Mouse (Mus musculus) forebrain, embryonic 13.5 days (tissue): Measurements from ENCODE around the gene Hmg20b. TPM values are rescaled to one million over a fixed set of nuclear protein-coding genes. Genes with fewer than 3 reads are reported as not detected.

Experiments
- ATAC-seq: fragments of 200-750 bp; cut with Nextera tagmentation; 2 replicates; pipeline ENCODE4 v1.8.0; 2017
- H3K27ac ChIP-seq: fragments of 300-500 bp; sonication (generic); 2 replicates; pipeline ENCODE4 v1.5.1; 2015; ENCODE audit warnings: inconsistent platforms, mild to moderate bottlenecking, moderate library complexity
- H3K27me3 ChIP-seq: fragments of 300-500 bp; sonication (generic); 2 replicates; pipeline ENCODE4 v1.6.1; 2015; ENCODE audit warnings: mild to moderate bottlenecking, inconsistent platforms
- H3K36me3 ChIP-seq: fragments of 300-500 bp; sonication (generic); 2 replicates; pipeline ENCODE4 v1.6.1; 2015; ENCODE audit warnings: mild to moderate bottlenecking, inconsistent platforms; ENCODE audit not compliant: poor library complexity, severe bottlenecking
- H3K4me1 ChIP-seq: fragments of 300-500 bp; sonication (generic); 2 replicates; pipeline ENCODE4 v1.6.1; 2015; ENCODE audit warnings: inconsistent platforms
- H3K4me2 ChIP-seq: fragments of 300-500 bp; sonication (generic); 2 replicates; pipeline ENCODE4 v1.6.1; 2015; ENCODE audit warnings: inconsistent platforms, mild to moderate bottlenecking, moderate library complexity
- H3K4me3 ChIP-seq: fragments of 300-500 bp; sonication (generic); 2 replicates; pipeline ENCODE4 v1.5.1; 2015; ENCODE audit warnings: mild to moderate bottlenecking, inconsistent platforms
- H3K9ac ChIP-seq: fragments of 300-500 bp; sonication (generic); 2 replicates; pipeline ENCODE4 v1.6.1; 2015; ENCODE audit warnings: mild to moderate bottlenecking, inconsistent platforms
- H3K9me3 ChIP-seq: fragments of 300-500 bp; sonication (generic); replicated peaks from 2 replicates; pipeline ENCODE4 v1.6.1; 2016; ENCODE audit warnings: inconsistent platforms
- WGBS: fragments of 180-500 bp; shearing (Covaris S2); methylation state at CpG from one replicate; pipeline ENCODE4 v1.1.7; 2015; 5-methylcytosine and 5-hydroxymethylcytosine counted together
- polyA plus RNA-seq: library from polyadenylated mRNA; unstranded; fragments of >200 nt; fragmentation: Nextera tagmentation; extraction: Ambion mirVana; gene quantifications from 2 replicates; pipeline ENCODE4 v1.2.1, GENCODE M21; 2015

Hmg20b gene
- polyA plus RNA-seq, 1 experiment from 2014 or later, result 60.6 TPM

- 76% methylated on average over 8 of the region's 8 CpGs for WGBS
- Histone ChIP-seq H3K27me3 (peaks cover 31% of the 10 kb centered on the region), H3K4me1 (peaks cover 50% of the 10 kb centered on the region), H3K9ac (peak overlapping the region; percentile 26; the same call in 1 of the 2 replicates), H3K4me3 (no peak overlapping the region), H3K27ac (no peak overlapping the region), H3K9me3 (no peaks in the 10 kb centered on the region), H3K36me3 (peaks cover 4% of the 10 kb centered on the region; the same call in 1 of the 2 replicates), H3K4me2 (no peak overlapping the region)
- ATAC-seq, result no peak
These were observed 10.4 kb upstream of the Hmg20b start for GRCm38 (mm10) chr10:81360721-81361120.

DNA sequence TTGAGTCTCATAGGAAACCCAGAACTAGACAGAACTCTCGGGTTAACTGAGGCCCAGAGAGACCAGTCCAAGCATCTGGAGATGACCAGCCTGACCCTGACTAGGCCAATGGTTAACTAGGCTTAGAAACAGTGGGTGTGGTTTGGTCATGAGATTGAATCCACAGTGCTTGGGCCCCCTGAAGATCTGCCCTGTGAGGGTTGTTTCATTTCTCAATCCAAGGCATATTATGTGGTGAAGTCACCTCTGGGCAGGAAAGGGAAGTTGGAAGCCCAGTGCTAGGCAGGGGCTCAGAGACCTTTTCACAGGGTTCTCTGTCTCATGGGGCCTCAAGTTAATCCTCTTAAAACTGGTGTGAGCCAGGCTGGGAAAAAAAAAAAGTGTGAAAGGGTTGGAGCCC is 8.6 kb upstream of the Hmg20b start:
- Histone ChIP-seq H3K9ac (0 out of 2 replicates have a peak overlapping the region, but pooled peaks have one; percentile 4), H3K36me3 (peaks cover 4% of the 10 kb centered on the region; the same call in 1 of the 2 replicates), H3K27me3 (peaks cover 12% of the 10 kb centered on the region), H3K4me2 (peak overlapping the region; percentile 98), H3K27ac (no peak overlapping the region), H3K4me1 (peaks cover 31% of the 10 kb centered on the region), H3K9me3 (no peaks in the 10 kb centered on the region), H3K4me3 (no peak overlapping the region)
- 58% methylated on average over 1 of the region's 1 CpGs for WGBS
- ATAC-seq, result no peak

DNA sequence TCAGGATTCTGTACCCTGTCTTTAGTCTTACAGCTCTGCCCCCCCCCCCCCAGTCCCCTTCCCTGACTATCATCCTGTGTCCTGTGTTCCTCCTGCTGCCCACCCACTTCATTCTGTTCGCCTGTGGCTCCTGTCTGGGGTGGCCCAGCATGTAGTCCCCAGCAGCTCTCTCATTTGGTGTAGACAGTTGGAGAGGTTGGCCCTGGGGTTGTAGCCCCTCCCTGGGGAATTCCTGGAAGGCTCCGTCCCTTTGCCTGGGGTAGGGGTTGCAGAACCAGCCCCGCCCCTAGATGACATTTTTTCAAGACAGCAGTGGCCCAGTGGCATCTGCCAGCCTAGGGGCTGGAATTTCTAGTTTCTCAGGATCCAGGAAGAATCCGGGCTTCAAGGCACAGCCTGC is 7.9 kb upstream of the Hmg20b start:
- peak overlapping the region; percentile 75 for H3K4me3 ChIP-seq
- peak overlapping the region; percentile 84 for H3K9ac ChIP-seq
- no peak overlapping the region for H3K27ac ChIP-seq
- 39% methylated on average over 4 of the region's 4 CpGs for WGBS
- peaks cover 25% of the 10 kb centered on the region for H3K4me1 ChIP-seq
- ATAC-seq, result no peak
- peaks cover 6% of the 10 kb centered on the region for H3K27me3 ChIP-seq
- H3K9me3 ChIP-seq, result no peaks in the 10 kb centered on the region
- H3K4me2 ChIP-seq, result peak overlapping the region; percentile 98
- H3K36me3 ChIP-seq, result peaks cover 4% of the 10 kb centered on the region; the same call in 1 of the 2 replicates

GRCm38 (mm10) chr10:81356991-81357844 is 6.9 kb upstream of the Hmg20b start, which contains the start of gene Mfsd12:
TSS of gene Mfsd12 (plus strand) at chr10:81357491.
- H3K27me3 ChIP-seq, result no peaks in the 10 kb centered on the region
- H3K4me1 ChIP-seq, result peaks cover 23% of the 10 kb centered on the region
- ATAC-seq, result peak; percentile 94
- no peaks in the 10 kb centered on the region for H3K9me3 ChIP-seq
- peak within 1 kb of the TSS; percentile 75 for H3K4me3 ChIP-seq
- WGBS, result 3% methylated on average over 59 of the region's 79 CpGs
- H3K36me3 ChIP-seq, result peaks cover 4% of the 10 kb centered on the region; the same call in 1 of the 2 replicates
- peak within 1 kb of the TSS; percentile 98 for H3K4me2 ChIP-seq
- H3K27ac ChIP-seq, result no peak within 1 kb of the TSS
- H3K9ac ChIP-seq, result peak within 1 kb of the TSS; percentile 84

GRCm38 (mm10) chr10:81356352-81356990 is 6.2 kb upstream of the Hmg20b start:
- H3K4me1 ChIP-seq, result peaks cover 23% of the 10 kb centered on the region
- H3K36me3 ChIP-seq, result peaks cover 4% of the 10 kb centered on the region; the same call in 1 of the 2 replicates
- H3K4me3 ChIP-seq, result no peak overlapping the region
- WGBS, result 53% methylated on average over 12 of the region's 12 CpGs
- H3K9ac ChIP-seq, result no peak overlapping the region
- ATAC-seq, result no peak
- no peaks in the 10 kb centered on the region for H3K9me3 ChIP-seq
- no peak overlapping the region for H3K27ac ChIP-seq
- H3K4me2 ChIP-seq, result peak overlapping the region; percentile 98
- H3K27me3 ChIP-seq, result no peaks in the 10 kb centered on the region

- Histone ChIP-seq H3K27ac (no peak overlapping the region), H3K9me3 (no peaks in the 10 kb centered on the region), H3K9ac (no peak overlapping the region), H3K4me3 (no peak overlapping the region), H3K4me1 (peaks cover 26% of the 10 kb centered on the region), H3K36me3 (0 out of 2 replicates have a peak, but pooled peaks cover 4% of the 10 kb centered on the region), H3K27me3 (no peaks in the 10 kb centered on the region), H3K4me2 (no peak overlapping the region)
- WGBS, result 88% methylated on average over 4 of the region's 4 CpGs
- ATAC-seq, result no peak
These were observed 5.3 kb upstream of the Hmg20b start for GRCm38 (mm10) chr10:81355533-81355932.

- Histone ChIP-seq H3K9me3 (no peaks in the 10 kb centered on the region), H3K4me2 (no peak overlapping the region), H3K36me3 (no peaks in the 10 kb centered on the region), H3K9ac (0 out of 2 replicates have a peak overlapping the region, but pooled peaks have one; percentile 1), H3K27ac (no peak overlapping the region), H3K4me1 (peaks cover 26% of the 10 kb centered on the region), H3K27me3 (no peaks in the 10 kb centered on the region), H3K4me3 (no peak overlapping the region)
- ATAC-seq, result no peak
- 68% methylated on average over 9 of the region's 9 CpGs for WGBS
These were observed 4.6 kb upstream of the Hmg20b start for GRCm38 (mm10) chr10:81354738-81355477.

GRCm38 (mm10) chr10:81351678-81352291 is 1.5 kb upstream of the Hmg20b start:
- no peaks in the 10 kb centered on the region for H3K9me3 ChIP-seq
- peaks cover 29% of the 10 kb centered on the region for H3K4me1 ChIP-seq
- H3K27me3 ChIP-seq, result 0 out of 2 replicates have a peak, but pooled peaks cover 14% of the 10 kb centered on the region
- H3K9ac ChIP-seq, result no peak overlapping the region
- H3K36me3 ChIP-seq, result peaks cover 10% of the 10 kb centered on the region
- H3K4me3 ChIP-seq, result no peak overlapping the region
- no peak for ATAC-seq
- H3K4me2 ChIP-seq, result no peak overlapping the region
- no peak overlapping the region for H3K27ac ChIP-seq
- 29% methylated on average over 9 of the region's 9 CpGs for WGBS

- no peaks in the 10 kb centered on the region for H3K9me3 ChIP-seq
- peaks cover 30% of the 10 kb centered on the region for H3K27me3 ChIP-seq
- peak; percentile 5; the same call in 1 of the 2 replicates for ATAC-seq
- WGBS, result 0% methylated on average over 25 of the region's 29 CpGs
- peaks cover 32% of the 10 kb centered on the region for H3K4me1 ChIP-seq
- H3K36me3 ChIP-seq, result peaks cover 16% of the 10 kb centered on the region
- peak overlapping the region; percentile 82 for H3K9ac ChIP-seq
- H3K4me3 ChIP-seq, result peak overlapping the region; percentile 77
- peak overlapping the region; percentile 44 for H3K27ac ChIP-seq
- peak overlapping the region; percentile 95 for H3K4me2 ChIP-seq
These were observed 324 bp downstream of the Hmg20b start for GRCm38 (mm10) chr10:81349961-81350350.

DNA sequence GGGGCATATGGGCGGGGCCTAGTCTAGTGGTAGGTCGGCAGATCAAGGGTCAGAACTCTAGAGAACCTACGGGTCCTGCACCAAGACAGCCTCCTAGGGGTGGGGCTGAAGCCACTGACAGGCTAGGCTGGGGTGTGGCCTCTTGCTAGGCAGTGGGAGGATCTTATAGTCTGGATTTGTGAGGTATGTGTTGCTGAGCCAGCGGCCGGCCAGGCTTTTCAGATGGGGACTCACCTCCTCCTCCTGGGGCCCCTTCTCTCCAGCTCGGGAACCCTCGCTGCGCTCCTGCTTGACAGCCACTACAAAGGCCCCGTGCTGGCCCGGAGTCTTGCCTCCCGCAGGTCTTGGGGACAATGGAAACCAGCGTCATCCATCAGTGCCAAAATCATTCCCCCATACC is 1.1 kb downstream of the Hmg20b start:
- 4% methylated on average over 12 of the region's 12 CpGs for WGBS
- Histone ChIP-seq H3K4me3 (peak overlapping the region; percentile 77), H3K4me2 (peak overlapping the region; percentile 95), H3K27me3 (peaks cover 38% of the 10 kb centered on the region), H3K9me3 (no peaks in the 10 kb centered on the region), H3K4me1 (peaks cover 32% of the 10 kb centered on the region), H3K36me3 (peaks cover 16% of the 10 kb centered on the region), H3K27ac (no peak overlapping the region), H3K9ac (peak overlapping the region; percentile 82)
- ATAC-seq, result no peak

- 6% methylated on average over 47 of the region's 55 CpGs for WGBS
- H3K36me3 ChIP-seq, result peaks cover 16% of the 10 kb centered on the region
- H3K4me1 ChIP-seq, result peaks cover 39% of the 10 kb centered on the region
- H3K4me3 ChIP-seq, result peak overlapping the region; percentile 24
- ATAC-seq, result peak; percentile 9; the same call in 1 of the 2 replicates
- peak overlapping the region; percentile 60 for H3K9ac ChIP-seq
- H3K27ac ChIP-seq, result no peak overlapping the region; the same call in 1 of the 2 replicates
- peak overlapping the region; percentile 58 for H3K4me2 ChIP-seq
- H3K27me3 ChIP-seq, result peaks cover 63% of the 10 kb centered on the region
- no peaks in the 10 kb centered on the region for H3K9me3 ChIP-seq
These were observed 3.7 kb downstream of the Hmg20b start for GRCm38 (mm10) chr10:81346453-81347067.
